Mouse (Mus musculus) neural tube, embryonic 13.5 days (tissue): ENCODE results near the gene Cd48. TPM values are rescaled to one million over a fixed set of nuclear protein-coding genes. Genes with fewer than 3 reads are reported as not detected.

Experiments used
- ATAC-seq: fragments of 200-750 bp; cut with Nextera tagmentation; 2 replicates; pipeline ENCODE4 v1.8.0; 2017; ENCODE audit warnings: low read depth, mild to moderate bottlenecking, moderate TSS enrichment, moderate library complexity
- H3K27ac ChIP-seq: fragments of 300-500 bp; sonication (generic); replicated peaks from 2 replicates; pipeline ENCODE4 v1.5.1; 2015; ENCODE audit warnings: moderate library complexity, mild to moderate bottlenecking, inconsistent platforms
- H3K27me3 ChIP-seq: fragments of 300-500 bp; sonication (generic); 2 replicates; pipeline ENCODE4 v1.6.1; 2015; ENCODE audit warnings: mild to moderate bottlenecking, inconsistent platforms
- H3K36me3 ChIP-seq: fragments of 300-500 bp; sonication (generic); 2 replicates; pipeline ENCODE4 v1.6.1; 2015; ENCODE audit warnings: mild to moderate bottlenecking, inconsistent platforms
- H3K4me1 ChIP-seq: fragments of 300-500 bp; sonication (generic); replicated peaks from 2 replicates; pipeline ENCODE4 v1.6.1; 2015; ENCODE audit warnings: inconsistent platforms
- H3K4me2 ChIP-seq: fragments of 300-500 bp; sonication (generic); 2 replicates; pipeline ENCODE4 v1.6.1; 2015; ENCODE audit warnings: inconsistent platforms, mild to moderate bottlenecking, moderate library complexity
- H3K4me3 ChIP-seq: fragments of 300-500 bp; sonication (generic); 2 replicates; pipeline ENCODE4 v1.5.1; 2015; ENCODE audit warnings: mild to moderate bottlenecking, inconsistent platforms
- H3K9ac ChIP-seq: fragments of 300-500 bp; sonication (generic); 2 replicates; pipeline ENCODE4 v1.6.1; 2015; ENCODE audit warnings: moderate library complexity, mild to moderate bottlenecking, inconsistent platforms
- H3K9me3 ChIP-seq: fragments of 300-500 bp; sonication (generic); 2 replicates; pipeline ENCODE4 v1.6.1; 2016; ENCODE audit warnings: inconsistent platforms
- WGBS: fragments of 180-500 bp; shearing (Covaris S2); methylation state at CpG from one replicate; pipeline ENCODE4 v1.1.7; 2015; 5-methylcytosine and 5-hydroxymethylcytosine counted together
- polyA plus RNA-seq: library from polyadenylated mRNA; unstranded; fragments of >200 nt; fragmentation: Nextera tagmentation; extraction: Ambion mirVana; gene quantifications from 2 replicates; pipeline ENCODE4 v1.2.1, GENCODE M21; 2015

Cd48 gene
- polyA plus RNA-seq: 1.1 and 1.7 TPM in 2 replicates

GRCm38 (mm10) chr1:171681531-171682299, at the start of gene Cd48:
Gene Cd48, plus strand, starts transcription at chr1:171682009.
- no peak for ATAC-seq
- Histone ChIP-seq H3K27ac (no peak within 1 kb of the TSS), H3K4me3 (no peak within 1 kb of the TSS), H3K4me2 (no peak within 1 kb of the TSS), H3K27me3 (no peaks in the 10 kb centered on the region), H3K9ac (no peak within 1 kb of the TSS), H3K4me1 (no peaks in the 10 kb centered on the region), H3K9me3 (no peaks in the 10 kb centered on the region), H3K36me3 (no peaks in the 10 kb centered on the region)
- WGBS: 90% methylated on average over 14 of the region's 14 CpGs

- Histone ChIP-seq H3K27ac (no peak overlapping the region), H3K9me3 (no peaks in the 10 kb centered on the region), H3K4me3 (no peak overlapping the region), H3K36me3 (no peaks in the 10 kb centered on the region), H3K4me2 (no peak overlapping the region), H3K9ac (no peak overlapping the region), H3K27me3 (no peaks in the 10 kb centered on the region), H3K4me1 (no peaks in the 10 kb centered on the region)
- 75% methylated on average over 6 of the region's 6 CpGs for WGBS
- no peak for ATAC-seq
Observed at GRCm38 (mm10) chr1:171635696-171636095, 46.1 kb upstream of the Cd48 start.

GRCm38 (mm10) chr1:171637101-171637500, 44.7 kb upstream of the Cd48 start:
- Histone ChIP-seq H3K27ac (no peak overlapping the region), H3K4me2 (no peak overlapping the region), H3K9ac (no peak overlapping the region), H3K36me3 (no peaks in the 10 kb centered on the region), H3K4me1 (no peaks in the 10 kb centered on the region), H3K4me3 (no peak overlapping the region), H3K9me3 (no peaks in the 10 kb centered on the region), H3K27me3 (no peaks in the 10 kb centered on the region)
- WGBS: 87% methylated on average over 8 of the region's 8 CpGs
- no peak for ATAC-seq

GRCm38 (mm10) chr1:171638686-171639085, 43.1 kb upstream of the Cd48 start:
- ATAC-seq: no peak
- Histone ChIP-seq H3K9me3 (no peaks in the 10 kb centered on the region), H3K4me1 (no peaks in the 10 kb centered on the region), H3K4me2 (no peak overlapping the region), H3K27ac (no peak overlapping the region), H3K4me3 (no peak overlapping the region), H3K36me3 (no peaks in the 10 kb centered on the region), H3K9ac (no peak overlapping the region), H3K27me3 (no peaks in the 10 kb centered on the region)
- 79% methylated on average over 2 of the region's 2 CpGs for WGBS

GRCm38 (mm10) chr1:171640796-171641195, 41.0 kb upstream of the Cd48 start:
- Histone ChIP-seq H3K27me3 (no peaks in the 10 kb centered on the region), H3K4me2 (no peak overlapping the region), H3K9ac (no peak overlapping the region), H3K4me1 (no peaks in the 10 kb centered on the region), H3K27ac (no peak overlapping the region), H3K4me3 (no peak overlapping the region), H3K36me3 (no peaks in the 10 kb centered on the region), H3K9me3 (no peaks in the 10 kb centered on the region)
- no peak for ATAC-seq
- WGBS: 91% methylated on average over 6 of the region's 6 CpGs

- no peak overlapping the region for H3K4me2 ChIP-seq
- H3K4me3 ChIP-seq: no peak overlapping the region
- H3K9ac ChIP-seq: no peak overlapping the region
- no peaks in the 10 kb centered on the region for H3K36me3 ChIP-seq
- no peaks in the 10 kb centered on the region for H3K9me3 ChIP-seq
- ATAC-seq: no peak
- H3K27ac ChIP-seq: no peak overlapping the region
- H3K4me1 ChIP-seq: no peaks in the 10 kb centered on the region
- 87% methylated on average over 7 of the region's 7 CpGs for WGBS
- no peaks in the 10 kb centered on the region for H3K27me3 ChIP-seq
Observed at GRCm38 (mm10) chr1:171643612-171644011, 38.2 kb upstream of the Cd48 start.

GRCm38 (mm10) chr1:171646429-171646940, 35.3 kb upstream of the Cd48 start:
- Histone ChIP-seq H3K27ac (no peak overlapping the region), H3K4me1 (no peaks in the 10 kb centered on the region), H3K27me3 (no peaks in the 10 kb centered on the region), H3K4me2 (no peak overlapping the region), H3K9me3 (no peaks in the 10 kb centered on the region), H3K4me3 (no peak overlapping the region), H3K36me3 (no peaks in the 10 kb centered on the region), H3K9ac (no peak overlapping the region)
- WGBS: 77% methylated on average over 5 of the region's 5 CpGs
- no peak for ATAC-seq

- Histone ChIP-seq H3K4me1 (no peaks in the 10 kb centered on the region), H3K4me2 (no peak overlapping the region), H3K36me3 (no peaks in the 10 kb centered on the region), H3K4me3 (no peak overlapping the region), H3K27me3 (no peaks in the 10 kb centered on the region), H3K9ac (no peak overlapping the region), H3K9me3 (no peaks in the 10 kb centered on the region), H3K27ac (no peak overlapping the region)
- no peak for ATAC-seq
- 88% methylated on average over 5 of the region's 5 CpGs for WGBS
Observed at GRCm38 (mm10) chr1:171647716-171648115, 34.1 kb upstream of the Cd48 start.

- H3K9me3 ChIP-seq: no peaks in the 10 kb centered on the region
- ATAC-seq: no peak
- WGBS: 86% methylated on average over 8 of the region's 8 CpGs
Observed at GRCm38 (mm10) chr1:171648840-171649239, 33.0 kb upstream of the Cd48 start.

GRCm38 (mm10) chr1:171652734-171653133, 29.1 kb upstream of the Cd48 start, which contains the start of gene Slamf7:
Gene Slamf7, minus strand, starts transcription at chr1:171653035.
- H3K36me3 ChIP-seq: no peaks in the 10 kb centered on the region
- H3K27ac ChIP-seq: no peak within 1 kb of the TSS
- no peak within 1 kb of the TSS for H3K9ac ChIP-seq
- ATAC-seq: no peak
- no peak within 1 kb of the TSS for H3K4me2 ChIP-seq
- H3K9me3 ChIP-seq: no peaks in the 10 kb centered on the region
- WGBS: 90% methylated on average over 5 of the region's 5 CpGs
- H3K4me1 ChIP-seq: no peaks in the 10 kb centered on the region
- H3K27me3 ChIP-seq: no peaks in the 10 kb centered on the region
- H3K4me3 ChIP-seq: no peak within 1 kb of the TSS

More at GRCm38 (mm10) chr1:171648840-171649239, 33.0 kb upstream of the Cd48 start:
- Histone ChIP-seq H3K27ac (no peak overlapping the region), H3K4me3 (no peak overlapping the region), H3K36me3 (no peaks in the 10 kb centered on the region), H3K4me1 (no peaks in the 10 kb centered on the region), H3K9ac (no peak overlapping the region), H3K27me3 (no peaks in the 10 kb centered on the region), H3K4me2 (no peak overlapping the region)

- no peaks in the 10 kb centered on the region for H3K27me3 ChIP-seq
- no peak overlapping the region for H3K4me3 ChIP-seq
- 86% methylated on average over 5 of the region's 5 CpGs for WGBS
- no peak overlapping the region for H3K4me2 ChIP-seq
- no peaks in the 10 kb centered on the region for H3K9me3 ChIP-seq
- ATAC-seq: no peak
- no peaks in the 10 kb centered on the region for H3K4me1 ChIP-seq
- H3K9ac ChIP-seq: no peak overlapping the region
- H3K27ac ChIP-seq: no peak overlapping the region
- no peaks in the 10 kb centered on the region for H3K36me3 ChIP-seq
Observed at GRCm38 (mm10) chr1:171658561-171658991, 23.2 kb upstream of the Cd48 start.

- Histone ChIP-seq H3K4me2 (no peak overlapping the region), H3K27me3 (no peaks in the 10 kb centered on the region), H3K4me3 (no peak overlapping the region), H3K27ac (no peak overlapping the region), H3K4me1 (no peaks in the 10 kb centered on the region), H3K9ac (no peak overlapping the region), H3K9me3 (no peaks in the 10 kb centered on the region), H3K36me3 (no peaks in the 10 kb centered on the region)
- 94% methylated on average over 1 of the region's 1 CpGs for WGBS
- ATAC-seq: no peak
Observed at GRCm38 (mm10) chr1:171660423-171660822, 21.4 kb upstream of the Cd48 start.

GRCm38 (mm10) chr1:171661482-171661881, 20.3 kb upstream of the Cd48 start:
- Histone ChIP-seq H3K27me3 (no peaks in the 10 kb centered on the region), H3K27ac (no peak overlapping the region), H3K4me3 (no peak overlapping the region), H3K9ac (no peak overlapping the region), H3K36me3 (no peaks in the 10 kb centered on the region), H3K4me1 (no peaks in the 10 kb centered on the region), H3K4me2 (no peak overlapping the region), H3K9me3 (no peaks in the 10 kb centered on the region)
- 49% methylated on average over 2 of the region's 2 CpGs for WGBS
- no peak for ATAC-seq
